In the genomic region with DNA sequence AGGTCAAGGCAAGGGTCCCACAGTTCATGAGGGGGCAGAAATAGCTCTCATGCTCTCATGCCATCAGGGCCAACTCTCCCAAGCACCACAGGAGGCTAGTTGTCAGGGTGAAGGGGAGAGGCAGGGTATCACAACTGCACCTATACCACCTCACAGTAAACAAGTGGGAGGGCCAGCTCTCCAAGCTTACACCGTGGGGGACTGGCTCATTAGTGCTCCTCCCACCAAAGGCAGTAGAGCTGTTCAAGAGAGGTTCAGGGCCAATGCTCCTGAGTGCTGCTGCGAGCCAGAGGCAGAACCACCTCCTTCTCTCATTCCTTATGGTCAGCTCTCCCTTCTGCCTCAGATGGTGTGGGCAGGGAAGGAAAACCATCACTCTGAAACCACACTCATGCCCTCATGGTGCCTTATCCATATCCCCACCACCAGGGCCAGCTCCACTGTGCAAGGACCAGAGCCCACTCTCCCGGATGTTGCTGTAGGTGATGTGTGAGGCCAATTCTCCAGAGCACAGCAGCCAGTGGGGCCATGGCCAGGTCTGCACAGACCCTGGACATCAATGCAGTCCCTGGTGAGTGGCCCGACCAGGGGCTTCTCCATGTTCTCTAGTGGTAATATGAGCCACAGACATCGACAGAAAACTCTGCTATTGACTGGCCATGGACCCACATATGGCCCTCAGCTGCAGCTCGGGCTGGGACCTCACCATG, we compare ENCODE assay signal across 25 mouse cellular contexts.
DNase-seq lines count a peak whose midpoint lies in the region; ATAC-seq lines count a peak whose summit lies in the region.
"Had no signal": no experiment of that assay in that cellular context is flagged by ENCODE, and none has a peak within 500 bp of the region (broad histone marks: within the 10 kb centered on the region; RNA-seq: fewer than 3 reads in every experiment).

No protein-coding gene starts in this region.

- H3K9ac ChIP-seq in hindbrain, embryonic 11.5 days (ENCODE audit: low read depth, low read length), result no peak overlapping the region
- no peak overlapping the region for H3K9ac ChIP-seq in hindbrain, embryonic 13.5 days
- H3K9ac ChIP-seq in kidney, embryonic 16.5 days (replicated peaks; ENCODE audit: low read length), result no peak overlapping the region
- no peak overlapping the region for H3K9ac ChIP-seq in neural tube, embryonic 14.5 days (replicated peaks; ENCODE audit: low read depth, low read length)
- H3K9ac ChIP-seq: heart, embryonic 12.5 days; limb, embryonic 12.5 days; liver, embryonic 15.5 days; lung, embryonic 14.5 days; neural tube, embryonic 12.5 days had no signal

- ATAC-seq in hindbrain, embryonic 11.5 days (ENCODE audit: low FRiP score), result peak; percentile 43; the same call in 1 of the 2 replicates
- no peak for ATAC-seq in hindbrain, embryonic 13.5 days (ENCODE audit: low FRiP score)
- peak; percentile 59; the same call in 1 of the 2 replicates for ATAC-seq in kidney, embryonic 16.5 days (ENCODE audit: low FRiP score, low TSS enrichment)
- peak; percentile 24; the same call in 1 of the 2 replicates for ATAC-seq in neural tube, embryonic 14.5 days (ENCODE audit: low read depth)
- ATAC-seq: CD4-positive, CD25-positive, alpha-beta regulatory T cell, adult 4 months; forebrain, embryonic 16.5 days had no signal

- no peaks in the 10 kb centered on the region for H3K27me3 ChIP-seq in hindbrain, embryonic 11.5 days (ENCODE audit: control insufficient read depth, insufficient read depth, low read length)
- no peaks in the 10 kb centered on the region for H3K27me3 ChIP-seq in hindbrain, embryonic 13.5 days
- H3K27me3 ChIP-seq in kidney, embryonic 16.5 days (ENCODE audit: insufficient read depth, low read length), result no peaks in the 10 kb centered on the region
- no peaks in the 10 kb centered on the region for H3K27me3 ChIP-seq in neural tube, embryonic 14.5 days (ENCODE audit: control insufficient read depth, insufficient read depth, low read length)
- H3K27me3 ChIP-seq: heart, embryonic 12.5 days; limb, embryonic 12.5 days; liver, embryonic 15.5 days; neural tube, embryonic 12.5 days had no signal

- H3K4me1 ChIP-seq in hindbrain, embryonic 11.5 days (replicated peaks; ENCODE audit: control insufficient read depth, insufficient read depth, low read length), result no peaks in the 10 kb centered on the region
- 0 out of 2 replicates have a peak, but pooled peaks cover 5% of the 10 kb centered on the region for H3K4me1 ChIP-seq in hindbrain, embryonic 13.5 days (replicated peaks)
- H3K4me1 ChIP-seq in kidney, embryonic 16.5 days (ENCODE audit: insufficient read depth, low read length), result 0 out of 2 replicates have a peak, but pooled peaks cover 4% of the 10 kb centered on the region
- no peaks in the 10 kb centered on the region for H3K4me1 ChIP-seq in neural tube, embryonic 14.5 days (ENCODE audit: control insufficient read depth, insufficient read depth, low read length)
- H3K4me1 ChIP-seq: heart, embryonic 12.5 days; limb, embryonic 12.5 days; liver, embryonic 15.5 days; neural tube, embryonic 12.5 days had no signal

- H3K9me3 ChIP-seq in hindbrain, embryonic 11.5 days (ENCODE audit: control insufficient read depth, low read length), result no peaks in the 10 kb centered on the region
- H3K9me3 ChIP-seq in hindbrain, embryonic 13.5 days, result no peaks in the 10 kb centered on the region
- no peaks in the 10 kb centered on the region for H3K9me3 ChIP-seq in kidney, embryonic 16.5 days (ENCODE audit: low read length)
- no peaks in the 10 kb centered on the region for H3K9me3 ChIP-seq in neural tube, embryonic 14.5 days (ENCODE audit: control insufficient read depth, low read length)
- H3K9me3 ChIP-seq: heart, embryonic 12.5 days; limb, embryonic 12.5 days; liver, embryonic 15.5 days; neural tube, embryonic 12.5 days had no signal

- no peak overlapping the region for H3K27ac ChIP-seq in hindbrain, embryonic 11.5 days (ENCODE audit: low read depth, low read length)
- H3K27ac ChIP-seq in hindbrain, embryonic 13.5 days, result no peak overlapping the region
- no peak overlapping the region for H3K27ac ChIP-seq in kidney, embryonic 16.5 days (ENCODE audit: low read length)
- no peak overlapping the region for H3K27ac ChIP-seq in neural tube, embryonic 14.5 days (ENCODE audit: low read depth, low read length)
- H3K27ac ChIP-seq: layer of hippocampus, adult 2 months; left cerebral cortex, adult 2 months; limb, embryonic 12.5 days; liver, embryonic 15.5 days; neural tube, embryonic 12.5 days had no signal

- no peak overlapping the region for H3K4me3 ChIP-seq in hindbrain, embryonic 11.5 days (ENCODE audit: low read depth, low read length)
- H3K4me3 ChIP-seq in hindbrain, embryonic 13.5 days, result no peak overlapping the region
- H3K4me3 ChIP-seq in kidney, embryonic 16.5 days (ENCODE audit: low read length), result no peak overlapping the region
- H3K4me3 ChIP-seq in neural tube, embryonic 14.5 days (ENCODE audit: low read depth, low read length), result no peak overlapping the region
- H3K4me3 ChIP-seq: erythroblast, embryonic 14.5 days; heart, embryonic 12.5 days; layer of hippocampus, adult 2 months; left cerebral cortex, adult 2 months; limb, embryonic 12.5 days; liver, embryonic 15.5 days; neural tube, embryonic 12.5 days had no signal

- 70% methylated on average over 6 of the region's 6 CpGs for WGBS in hindbrain, embryonic 11.5 days
- 82% methylated on average over 6 of the region's 6 CpGs for WGBS in hindbrain, embryonic 13.5 days
- WGBS in kidney, embryonic 16.5 days, result 62% methylated on average over 6 of the region's 6 CpGs
- WGBS in neural tube, embryonic 14.5 days, result 80% methylated on average over 6 of the region's 6 CpGs

- H3K4me2 ChIP-seq in hindbrain, embryonic 11.5 days (replicated peaks; ENCODE audit: low read depth, low read length), result no peak overlapping the region
- H3K4me2 ChIP-seq in hindbrain, embryonic 13.5 days, result no peak overlapping the region
- no peak overlapping the region for H3K4me2 ChIP-seq in kidney, embryonic 16.5 days (replicated peaks; ENCODE audit: low read depth, low read length)
- H3K4me2 ChIP-seq in neural tube, embryonic 14.5 days (ENCODE audit: low read depth, low read length), result no peak overlapping the region
- H3K4me2 ChIP-seq: heart, embryonic 12.5 days; limb, embryonic 12.5 days; liver, embryonic 15.5 days; lung, embryonic 14.5 days; neural tube, embryonic 12.5 days had no signal

- no peak for DNase-seq in hindbrain, embryonic 11.5 days (ENCODE audit: low spot score)
- no peak for DNase-seq in kidney, adult 18-20 months
- DNase-seq in neural tube, embryonic 10.5 days (ENCODE audit: extremely low spot score, low spot score), result no peak
- DNase-seq in right cerebral cortex, adult 18-20 months, result no peak
- DNase-seq: adrenal gland, postnatal 14 days; cerebellum, adult 11 months; cerebellum, adult 9-10 months; cerebellum, postnatal 36 days; heart, postnatal 4 days; kidney, adult 2 months; lung, embryonic 14.5 days; thymus, adult 2 months; thymus, postnatal 36 days had no signal

- H3K36me3 ChIP-seq in hindbrain, embryonic 11.5 days (ENCODE audit: control insufficient read depth, insufficient read depth, low read length), result no peaks in the 10 kb centered on the region
- H3K36me3 ChIP-seq in hindbrain, embryonic 13.5 days, result no peaks in the 10 kb centered on the region
- H3K36me3 ChIP-seq in kidney, embryonic 16.5 days (ENCODE audit: insufficient read depth, low read length), result no peaks in the 10 kb centered on the region
- no peaks in the 10 kb centered on the region for H3K36me3 ChIP-seq in neural tube, embryonic 14.5 days (ENCODE audit: control insufficient read depth, insufficient read depth, low read length)
- H3K36me3 ChIP-seq: heart, embryonic 12.5 days; limb, embryonic 12.5 days; liver, embryonic 15.5 days; neural tube, embryonic 12.5 days had no signal
